Mouse (Mus musculus): Measurements from ENCODE around the gene Zfp488. TPM values are rescaled to one million over a fixed set of nuclear protein-coding genes. Genes with fewer than 3 reads are reported as not detected.

Gene Zfp488
- total RNA-seq, 2 experiments from 2014 or later, result 0.05 TPM; not detected in 1

GRCm38 (mm10) chr14:33952233-33952981 lies 26.2 kb downstream of the Zfp488 start:
- ATAC-seq (replicated peaks; ENCODE audit: poor library complexity), result no peak

GRCm38 (mm10) chr14:33946125-33946524 lies 32.4 kb downstream of the Zfp488 start:
- no peak for ATAC-seq (replicated peaks; ENCODE audit: poor library complexity)

- no peak for ATAC-seq (replicated peaks; ENCODE audit: poor library complexity)
Observed at GRCm38 (mm10) chr14:33942222-33942621, 36.3 kb downstream of the Zfp488 start.

- no peak for ATAC-seq (replicated peaks; ENCODE audit: poor library complexity)
Observed at GRCm38 (mm10) chr14:33940739-33941138, 37.8 kb downstream of the Zfp488 start, which contains the start of gene Gdf2. Gene Gdf2 (plus strand): TSS chr14:33941039.

GRCm38 (mm10) chr14:33939117-33939516 lies 39.4 kb downstream of the Zfp488 start:
- ATAC-seq (replicated peaks; ENCODE audit: poor library complexity), result peak; percentile 83

- ATAC-seq (replicated peaks; ENCODE audit: poor library complexity), result no peak
Observed at GRCm38 (mm10) chr14:33933778-33934317, 44.7 kb downstream of the Zfp488 start.

- no peak for ATAC-seq (replicated peaks; ENCODE audit: poor library complexity)
Observed at GRCm38 (mm10) chr14:33932935-33933703, 45.4 kb downstream of the Zfp488 start.

- no peak for ATAC-seq (replicated peaks; ENCODE audit: poor library complexity)
Observed at GRCm38 (mm10) chr14:33931853-33932252, 46.7 kb downstream of the Zfp488 start.

- no peak for ATAC-seq (replicated peaks; ENCODE audit: poor library complexity)
Observed at GRCm38 (mm10) chr14:33923168-33924070, 55.1 kb downstream of the Zfp488 start, which contains the start of gene Gdf10. Gene Gdf10 (plus strand): TSS chr14:33923587.

- ATAC-seq (replicated peaks; ENCODE audit: poor library complexity), result no peak
Observed at GRCm38 (mm10) chr14:33922771-33923167, 55.8 kb downstream of the Zfp488 start.

GRCm38 (mm10) chr14:33920727-33921559 lies 57.6 kb downstream of the Zfp488 start:
- ATAC-seq (replicated peaks; ENCODE audit: poor library complexity), result no peak

Other genes starting within 250 kb of the Zfp488 start
- not detected in 2 replicates for gene Gdf10, start 55.2 kb downstream of the Zfp488 start, total RNA-seq (2015)
- not detected in 2 replicates for gene Gdf10, start 55.2 kb downstream of the Zfp488 start, total RNA-seq (2017)
- gene Gdf2, start 37.7 kb downstream of the Zfp488 start, total RNA-seq (2015), result not detected in 2 replicates
- gene Gdf2, start 37.7 kb downstream of the Zfp488 start, total RNA-seq (2017), result not detected in 2 replicates
- gene Rbp3, start 24.8 kb downstream of the Zfp488 start, total RNA-seq (2015), result not detected in 2 replicates
- gene Rbp3, start 24.8 kb downstream of the Zfp488 start, total RNA-seq (2017), result not detected in 2 replicates
- not detected in 2 replicates for gene Gm30083, start 36.4 kb upstream of the Zfp488 start, total RNA-seq (2015)
- not detected in 2 replicates for gene Gm30083, start 36.4 kb upstream of the Zfp488 start, total RNA-seq (2017)
- gene Gm5460, start 38.0 kb upstream of the Zfp488 start, total RNA-seq (2015), result not detected in 2 replicates
- gene Gm5460, start 38.0 kb upstream of the Zfp488 start, total RNA-seq (2017), result not detected in 2 replicates
- not detected in 2 replicates for gene Antxrl, start 73.9 kb upstream of the Zfp488 start, total RNA-seq (2015)
- not detected in 2 replicates for gene Antxrl, start 73.9 kb upstream of the Zfp488 start, total RNA-seq (2017)
- not detected in 2 replicates for gene Anxa8, start 107.2 kb upstream of the Zfp488 start, total RNA-seq (2015)
- gene Anxa8, start 107.2 kb upstream of the Zfp488 start, total RNA-seq (2017), result not detected in 2 replicates
- gene A630023A22Rik, start 124.0 kb upstream of the Zfp488 start, total RNA-seq (2015), result not detected in 2 replicates
- not detected in 2 replicates for gene A630023A22Rik, start 124.0 kb upstream of the Zfp488 start, total RNA-seq (2017)
- gene Npy4r, start 173.7 kb upstream of the Zfp488 start, total RNA-seq (2015), result not detected in 2 replicates
- not detected in 2 replicates for gene Npy4r, start 173.7 kb upstream of the Zfp488 start, total RNA-seq (2017)
- gene Gprin2, start 222.9 kb upstream of the Zfp488 start, total RNA-seq (2015), result not detected in 2 replicates
- gene Gprin2, start 222.9 kb upstream of the Zfp488 start, total RNA-seq (2017), result not detected in 2 replicates
- gene Syt15, start 240.8 kb upstream of the Zfp488 start, total RNA-seq (2015), result not detected in 2 replicates
- not detected in 2 replicates for gene Syt15, start 240.8 kb upstream of the Zfp488 start, total RNA-seq (2017)

Data from megakaryocyte progenitor cell, adult 5-6 weeks (primary cell).